Mouse (Mus musculus) kidney, adult 9 months (tissue): ENCODE data around the gene Baiap2l1.
A peak's percentile ranks its signal among the peaks of the same experiment; 100 is the strongest.

Source experiments
- DNase-seq: peaks from one replicate; pipeline ENCODE4 v3.0.0; 2022

Gene Baiap2l1

GRCm38 (mm10) chr5:144283551-144284031, 74.3 kb downstream of the Baiap2l1 start:
- DNase-seq, result no peak

DNA sequence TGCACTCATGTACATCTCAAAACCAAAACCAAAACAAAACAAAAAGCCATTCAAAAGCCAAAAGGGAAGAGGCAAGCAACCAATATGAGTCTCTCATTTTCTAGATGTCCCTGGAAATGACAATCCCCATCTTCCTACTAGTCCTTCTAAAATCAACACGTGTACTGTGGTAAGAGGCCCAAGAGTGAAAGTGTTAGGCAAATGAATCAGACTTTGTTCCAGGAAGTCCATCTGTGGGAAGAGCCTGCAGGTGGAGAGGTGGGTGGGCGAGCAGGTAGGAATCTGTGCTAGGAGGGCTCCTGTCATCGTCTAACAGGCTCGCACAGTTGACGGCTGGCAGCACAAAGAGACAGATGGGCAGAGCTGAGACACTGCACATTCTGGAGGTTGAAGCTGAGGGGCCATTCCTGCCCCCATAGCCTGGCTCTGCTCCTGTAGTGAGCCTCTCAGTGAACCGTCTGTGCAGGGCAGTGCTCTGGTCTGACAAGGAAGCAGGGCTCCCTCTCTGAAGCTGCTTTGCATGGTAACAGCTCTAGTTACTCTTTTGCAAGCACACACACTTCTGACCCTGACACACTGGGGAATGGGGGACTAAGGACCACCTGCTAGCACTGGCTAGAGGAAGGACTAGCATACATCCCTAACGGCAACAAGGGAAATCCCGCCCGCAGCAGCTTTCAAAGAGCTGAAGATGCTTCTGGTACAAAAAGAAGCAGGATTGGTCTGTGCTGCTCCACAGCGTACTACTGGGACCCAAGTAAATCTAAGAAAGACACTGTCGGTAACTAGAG, 75.2 kb downstream of the Baiap2l1 start:
- no peak for DNase-seq

- no peak for DNase-seq
Measured at GRCm38 (mm10) chr5:144279926-144280325, 78.0 kb downstream of the Baiap2l1 start.

DNA sequence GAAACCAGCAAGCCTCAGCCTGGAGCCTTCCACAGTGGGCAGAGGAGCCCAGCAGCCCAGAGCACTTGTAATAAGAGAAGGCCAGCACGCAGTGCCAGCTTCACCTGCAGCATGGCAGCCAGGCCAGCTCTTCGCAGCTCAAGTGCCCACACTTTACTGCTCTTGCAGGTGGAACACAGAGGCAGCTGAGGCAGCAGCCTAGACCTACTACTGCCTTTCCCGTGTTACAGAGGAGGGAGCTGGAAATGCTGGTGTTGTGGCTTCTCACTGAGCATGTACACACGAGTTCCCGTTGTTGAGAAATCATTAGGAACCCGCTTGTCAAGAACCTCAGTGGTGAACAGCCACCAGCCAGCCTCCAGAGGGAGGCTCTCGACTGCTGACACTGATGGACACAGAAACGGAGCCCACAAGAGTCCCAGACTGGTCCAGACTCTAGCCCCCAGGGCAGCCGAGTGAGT, 78.8 kb downstream of the Baiap2l1 start:
- no peak for DNase-seq

GRCm38 (mm10) chr5:144278374-144278960, 79.4 kb downstream of the Baiap2l1 start:
- no peak for DNase-seq

- DNase-seq, result no peak
Measured at GRCm38 (mm10) chr5:144276898-144277630, 80.8 kb downstream of the Baiap2l1 start.

- no peak for DNase-seq
Measured at GRCm38 (mm10) chr5:144274904-144275303, 83.0 kb downstream of the Baiap2l1 start.

DNA sequence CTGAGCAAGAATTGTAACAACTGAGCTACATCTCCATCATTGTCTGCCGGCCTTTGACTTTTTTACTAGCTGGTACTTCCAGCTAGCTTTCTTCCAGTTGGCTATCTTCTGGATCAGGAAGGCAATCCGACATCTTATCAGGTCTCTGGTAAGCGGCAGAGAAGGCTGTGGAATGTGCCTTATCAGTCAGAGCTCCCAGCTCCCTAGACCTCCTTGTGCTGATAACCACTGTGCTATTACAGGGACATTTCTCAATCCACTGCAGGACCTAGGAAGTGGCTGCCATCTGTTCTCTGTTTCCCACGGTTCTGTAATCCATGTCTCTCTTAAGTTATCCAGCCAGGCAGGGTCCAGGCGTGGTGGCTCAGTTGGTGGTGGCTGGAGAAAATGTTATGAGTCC, 86.1 kb downstream of the Baiap2l1 start:
- no peak for DNase-seq

- DNase-seq, result no peak
Measured at GRCm38 (mm10) chr5:144271118-144271517, 86.8 kb downstream of the Baiap2l1 start.

DNA sequence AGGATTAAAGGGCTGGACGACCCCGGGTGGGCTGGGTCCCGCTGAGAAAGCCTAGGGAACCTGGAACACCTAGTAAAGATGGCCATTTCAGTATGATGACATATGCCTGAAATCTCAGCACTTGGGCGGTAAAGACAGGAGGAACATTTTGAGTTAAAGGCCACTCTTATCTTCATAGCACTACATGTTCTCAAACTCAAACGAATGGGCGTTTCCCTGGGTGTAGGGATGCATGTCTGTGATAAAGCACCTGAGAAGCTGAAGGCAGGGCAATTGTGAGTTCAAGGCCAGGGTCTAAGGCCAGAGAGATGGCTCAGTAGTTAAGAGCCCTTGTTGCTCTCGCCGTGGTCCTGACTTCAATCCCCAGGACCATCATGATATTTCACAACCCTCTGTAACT, 87.5 kb downstream of the Baiap2l1 start:
- no peak for DNase-seq

- no peak for DNase-seq
Measured at GRCm38 (mm10) chr5:144269926-144270325, 88.0 kb downstream of the Baiap2l1 start.

DNA sequence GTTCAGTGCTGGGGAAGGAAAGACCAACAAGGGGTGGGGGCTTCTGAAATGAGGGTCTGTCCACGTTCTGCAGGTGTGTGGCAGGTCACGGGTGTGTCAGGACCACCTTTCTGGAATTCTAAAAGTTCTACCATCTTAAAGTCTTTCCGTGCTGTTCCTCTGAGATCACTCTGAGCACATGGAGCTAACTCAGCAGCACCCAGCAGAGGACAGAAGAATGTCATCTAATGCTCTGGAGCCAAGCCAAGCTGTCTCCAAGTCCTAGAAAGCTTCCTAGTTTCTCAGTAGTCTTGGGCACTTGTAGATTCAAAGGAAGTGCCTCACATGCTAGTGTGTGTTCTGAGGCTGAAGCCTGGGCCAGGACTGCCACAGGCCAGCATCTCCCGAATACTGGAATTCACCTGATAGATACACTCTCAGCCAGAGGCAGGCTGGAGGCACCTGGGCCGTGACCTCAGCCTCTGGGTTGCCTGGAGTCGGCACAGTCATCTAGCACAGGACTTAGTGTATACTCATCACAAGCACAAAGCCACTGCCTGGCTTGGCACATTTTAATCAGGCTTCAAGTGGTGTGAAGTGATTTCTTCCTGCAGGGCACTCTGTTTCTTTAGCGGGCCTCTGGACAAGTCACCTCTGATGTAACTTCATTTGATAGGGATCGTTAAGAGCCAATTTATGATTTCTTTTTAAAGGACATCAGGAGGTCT, 90.2 kb downstream of the Baiap2l1 start:
- DNase-seq, result peak; percentile 77

DNA sequence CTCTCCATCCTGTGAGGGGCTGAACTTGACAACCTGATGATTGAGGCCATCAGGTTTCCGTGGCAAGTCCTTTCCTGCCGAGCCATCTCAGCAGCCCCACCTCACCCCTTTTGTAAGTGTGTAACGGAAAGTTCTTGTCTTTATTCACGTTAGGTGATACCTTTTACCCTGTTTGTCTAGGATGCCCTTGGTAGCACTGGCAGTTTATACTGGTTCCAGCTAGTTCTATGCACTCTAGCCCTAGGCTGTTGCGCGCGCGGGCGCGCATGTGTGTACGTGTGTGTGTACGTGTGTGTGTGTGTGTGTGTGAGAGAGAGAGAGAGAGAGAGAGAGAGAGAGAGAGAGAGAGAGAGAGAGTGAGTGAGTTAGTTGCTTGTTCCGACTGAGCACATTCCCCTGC, 94.4 kb downstream of the Baiap2l1 start:
- no peak for DNase-seq

GRCm38 (mm10) chr5:144263082-144263481, 94.8 kb downstream of the Baiap2l1 start:
- no peak for DNase-seq

- no peak for DNase-seq
Measured at GRCm38 (mm10) chr5:144261829-144262228, 96.1 kb downstream of the Baiap2l1 start.

- DNase-seq, result no peak
Measured at GRCm38 (mm10) chr5:144261309-144261708, 96.6 kb downstream of the Baiap2l1 start.

DNA sequence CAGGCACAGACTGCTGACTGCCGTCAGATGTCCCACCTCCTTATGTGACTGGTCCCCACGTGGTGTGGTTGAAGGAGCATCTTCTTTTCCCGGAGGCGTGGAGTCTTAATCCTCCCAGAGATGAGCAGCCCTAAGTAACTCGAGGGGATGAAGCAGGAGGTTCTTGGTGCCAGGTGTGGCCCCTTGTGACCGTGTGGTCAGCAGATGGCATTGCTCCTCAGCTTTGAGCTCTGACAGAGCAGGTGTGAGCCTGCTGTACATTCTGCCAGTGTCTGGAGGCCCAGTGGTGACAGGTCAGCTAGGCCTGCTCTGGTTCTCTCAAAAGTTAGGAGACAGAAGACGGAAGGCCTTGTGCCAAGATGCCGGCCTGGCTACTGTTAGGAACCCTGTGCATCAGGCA, 97.4 kb downstream of the Baiap2l1 start:
- no peak for DNase-seq

GRCm38 (mm10) chr5:144259228-144259627, 98.7 kb downstream of the Baiap2l1 start:
- DNase-seq, result no peak

GRCm38 (mm10) chr5:144258687-144259086, 99.2 kb downstream of the Baiap2l1 start:
- peak; percentile 54 for DNase-seq

DNA sequence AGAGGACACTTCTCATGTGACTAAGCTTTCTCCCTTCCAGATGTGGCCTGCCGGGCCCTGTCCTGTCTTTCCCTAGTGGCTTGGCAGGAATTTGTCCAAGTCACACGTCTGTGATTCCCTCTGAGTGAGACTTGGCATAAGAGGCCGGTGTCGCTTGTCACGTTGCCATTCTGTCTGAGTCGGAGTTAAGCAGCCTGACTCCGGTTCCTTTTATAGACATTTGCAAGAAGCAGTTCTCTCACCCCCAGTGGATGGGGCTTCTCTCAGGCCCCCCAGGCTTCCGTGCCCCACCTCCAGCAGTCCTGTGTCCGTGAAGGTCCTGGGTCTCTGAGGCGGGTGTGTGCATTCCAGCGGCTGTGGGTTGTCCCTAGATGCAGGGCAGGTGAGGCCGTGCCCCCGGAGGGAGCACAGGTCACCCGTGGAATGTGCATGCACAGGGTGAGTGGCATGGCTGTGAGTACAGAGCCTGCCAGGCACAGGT, 99.7 kb downstream of the Baiap2l1 start:
- peak; percentile 88 for DNase-seq

DNA sequence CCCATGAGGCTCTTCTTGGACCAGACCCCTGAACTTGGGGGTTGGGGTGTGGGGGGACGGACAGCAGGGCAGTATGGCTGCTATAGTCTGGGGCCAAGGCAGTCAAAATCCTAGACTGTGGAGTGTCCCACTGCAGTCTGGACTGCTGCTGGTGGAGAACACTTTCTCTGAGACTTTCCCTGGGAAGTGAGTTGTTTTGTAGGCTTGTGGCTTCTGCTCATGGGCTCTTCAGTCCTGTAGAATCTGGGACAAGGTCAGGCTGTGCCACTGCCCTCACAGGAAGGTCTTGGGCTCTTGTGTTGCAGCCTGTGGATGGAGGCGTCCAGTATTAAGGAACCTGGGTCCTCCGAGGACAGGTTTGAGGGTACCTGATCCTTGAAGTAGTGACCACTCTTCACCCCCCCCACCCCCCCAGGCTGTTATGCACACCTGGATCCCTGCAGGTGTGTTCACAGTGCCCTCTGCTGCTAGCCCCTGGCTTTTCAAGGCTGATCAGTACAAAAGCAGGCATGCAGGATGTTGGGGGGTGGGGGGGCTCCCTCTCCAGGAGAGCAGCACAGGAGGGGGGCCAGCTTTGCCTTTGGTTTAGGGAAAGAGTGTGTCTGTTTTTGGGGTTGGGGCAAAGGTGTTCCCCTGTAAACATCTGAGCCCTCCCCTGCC, 100.3 kb downstream of the Baiap2l1 start:
- no peak for DNase-seq

DNA sequence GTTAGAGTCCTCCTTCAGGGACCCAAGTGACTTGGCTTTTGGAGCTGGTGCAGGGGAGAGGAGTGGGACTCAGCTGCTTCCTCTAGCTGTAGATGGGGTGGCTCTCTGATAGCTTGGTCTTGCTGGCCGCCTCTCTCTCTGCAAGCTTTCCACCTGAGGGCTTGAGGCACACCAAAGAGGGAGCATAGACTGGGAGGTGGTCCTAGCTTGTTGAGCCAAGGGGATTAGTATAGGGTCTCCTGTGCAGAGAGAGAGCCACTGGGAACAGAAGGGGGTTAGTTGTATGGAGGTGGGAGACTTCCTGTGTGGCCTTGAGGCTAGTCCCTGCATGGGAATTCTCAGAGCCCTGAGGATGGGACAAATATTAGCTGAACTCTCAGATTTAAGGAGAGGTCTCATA, 101.0 kb downstream of the Baiap2l1 start:
- no peak for DNase-seq
